Mouse (Mus musculus): Measurements from ENCODE around the gene Unc13d. TPM values are rescaled to one million over a fixed set of nuclear protein-coding genes. Genes with fewer than 3 reads are reported as not detected.
"Not testable (repeated sequence)": the region's sequence is repeated elsewhere in the genome, so short reads cannot be mapped to it uniquely, and the experiment has no call there.

Unc13d gene
- polyA plus RNA-seq (2011; ENCODE audit: insufficient read depth, insufficient read length, low read depth, missing spikeins), result 4.7 and 5.7 TPM in 2 replicates

DNA sequence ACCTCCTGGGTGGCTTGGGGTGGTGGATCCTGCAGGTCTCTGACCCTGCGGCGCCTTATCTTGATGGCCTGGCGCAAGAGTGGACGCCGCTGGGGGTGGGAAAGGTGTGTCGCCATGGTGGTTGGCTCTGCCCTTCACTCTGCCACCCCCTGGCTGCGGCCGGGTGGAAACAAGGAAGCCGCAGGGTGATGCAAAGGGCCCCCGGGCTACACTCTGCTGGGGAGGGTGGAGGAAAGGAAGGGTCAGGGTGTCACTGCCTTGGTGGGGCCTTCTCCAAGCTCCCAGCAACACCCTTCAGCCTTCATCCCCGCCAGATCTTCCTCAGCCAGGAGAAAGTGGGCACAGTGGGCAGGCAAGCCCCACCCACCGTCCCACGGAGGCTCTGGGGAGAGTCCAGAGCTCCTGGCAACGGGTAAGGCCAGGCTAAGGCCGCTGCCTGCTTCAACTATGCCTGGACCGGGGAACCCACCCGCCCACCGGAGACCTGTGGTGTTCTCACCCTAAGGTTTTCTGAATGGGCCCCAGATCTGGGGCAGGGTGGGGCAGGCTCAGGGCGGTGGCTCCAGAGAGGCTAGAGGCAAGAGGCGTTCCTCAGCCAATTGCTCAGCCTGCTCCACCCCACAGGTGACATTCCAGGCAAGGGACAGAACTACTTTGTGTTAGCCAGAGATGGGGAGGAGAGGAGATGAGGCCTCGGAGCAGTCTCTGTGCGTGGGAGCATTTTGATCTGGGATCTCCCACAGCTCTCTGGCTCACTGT lies at the start of gene Unc13d:
Gene Unc13d (minus strand): TSS at position 516 of the 759 bp plus-strand sequence.
- peak within 1 kb of the TSS; percentile 58 for H3K4me3 ChIP-seq (ENCODE audit: low read depth, low read length)
- H3K27me3 ChIP-seq (ENCODE audit: control insufficient read depth, insufficient read depth, low read length, poor library complexity, severe bottlenecking), result no peaks in the 10 kb centered on the region
- H3K4me1 ChIP-seq (ENCODE audit: control insufficient read depth, insufficient read depth, low read length), result no peaks in the 10 kb centered on the region
- no peaks in the 10 kb centered on the region for H3K9me3 ChIP-seq (replicated peaks; ENCODE audit: control insufficient read depth, insufficient read depth, low read length, poor library complexity, severe bottlenecking)
- peak within 1 kb of the TSS; percentile 76 for H3K27ac ChIP-seq (ENCODE audit: insufficient read depth, low read length)
- no peak for TF ChIP-seq POLR2A (IDR thresholded peaks at IDR 0.05; ENCODE audit: insufficient read depth, low read length)
- TF ChIP-seq CTCF (IDR thresholded peaks at IDR 0.05; ENCODE audit: low read depth, low read length), result no peak
- TF ChIP-seq EP300 (IDR thresholded peaks at IDR 0.05; ENCODE audit: insufficient read depth, low read depth, low read length), result no peak
- H3K9ac ChIP-seq (ENCODE audit: low read depth, poor library complexity, severe bottlenecking), result peak within 1 kb of the TSS; percentile 19
- peaks cover 31% of the 10 kb centered on the region for H3K36me3 ChIP-seq (ENCODE audit: control insufficient read depth, insufficient read depth, low read length, poor library complexity, severe bottlenecking)

DNA sequence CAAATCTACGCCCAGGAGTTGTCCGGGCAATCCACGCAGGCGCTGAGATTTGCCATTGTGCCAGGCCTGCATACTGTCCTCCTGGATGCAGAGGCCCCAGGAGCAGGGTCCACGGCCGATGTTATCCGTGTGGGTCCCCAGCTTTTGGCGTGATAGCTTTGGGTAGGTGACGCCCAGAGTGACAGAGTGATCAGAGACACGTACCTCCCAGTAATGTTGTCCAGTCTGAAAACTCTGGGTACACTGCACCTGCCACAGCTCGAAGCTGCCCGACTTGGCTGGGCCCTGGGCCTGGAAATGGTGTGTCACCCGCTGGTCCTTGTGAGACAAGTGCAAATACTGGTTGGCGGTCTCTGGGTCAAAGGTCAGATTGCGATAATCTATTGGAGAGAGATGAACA lies 48.5 kb upstream of the Unc13d start:
- no peak overlapping the region for H3K4me3 ChIP-seq (ENCODE audit: low read depth, low read length)
- no peaks in the 10 kb centered on the region for H3K36me3 ChIP-seq (ENCODE audit: control insufficient read depth, insufficient read depth, low read length, poor library complexity, severe bottlenecking)
- no peak overlapping the region for H3K27ac ChIP-seq (ENCODE audit: insufficient read depth, low read length)
- TF ChIP-seq EP300 (IDR thresholded peaks at IDR 0.05; ENCODE audit: insufficient read depth, low read depth, low read length) (no peak), POLR2A (IDR thresholded peaks at IDR 0.05; ENCODE audit: insufficient read depth, low read length) (no peak), CTCF (IDR thresholded peaks at IDR 0.05; ENCODE audit: low read depth, low read length) (no peak)
- no peaks in the 10 kb centered on the region for H3K27me3 ChIP-seq (ENCODE audit: control insufficient read depth, insufficient read depth, low read length, poor library complexity, severe bottlenecking)
- no peaks in the 10 kb centered on the region for H3K9me3 ChIP-seq (replicated peaks; ENCODE audit: control insufficient read depth, insufficient read depth, low read length, poor library complexity, severe bottlenecking)
- H3K4me1 ChIP-seq (ENCODE audit: control insufficient read depth, insufficient read depth, low read length), result peaks cover 3% of the 10 kb centered on the region
- no peak overlapping the region for H3K9ac ChIP-seq (ENCODE audit: low read depth, poor library complexity, severe bottlenecking)

DNA sequence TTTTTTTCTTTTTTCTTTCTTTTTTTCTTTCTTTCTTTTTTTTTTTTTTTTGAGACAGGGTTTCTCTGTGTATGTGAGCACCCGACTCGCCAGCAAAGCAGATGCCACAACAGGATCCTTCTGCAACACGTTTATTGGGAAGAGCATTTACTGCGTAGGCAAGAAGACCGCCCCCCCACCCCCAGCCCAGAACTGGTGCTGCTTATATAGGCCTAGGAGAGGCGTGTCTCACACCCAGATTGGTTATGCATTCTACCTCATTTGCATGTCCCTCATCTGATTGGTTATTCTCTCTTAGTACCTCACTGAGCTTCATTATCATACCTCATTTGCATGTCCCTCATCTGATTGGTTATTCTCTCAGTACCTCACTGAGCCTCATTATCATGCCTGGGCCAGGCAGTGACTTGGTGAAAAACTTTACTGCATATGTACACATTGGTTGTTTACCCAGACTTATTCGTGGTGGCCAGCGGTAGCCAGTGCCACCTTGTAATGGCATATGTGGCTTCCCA lies 44.0 kb upstream of the Unc13d start:
- H3K9ac ChIP-seq (ENCODE audit: low read depth, poor library complexity, severe bottlenecking); H3K9me3 ChIP-seq (replicated peaks; ENCODE audit: control insufficient read depth, insufficient read depth, low read length, poor library complexity, severe bottlenecking); H3K27me3 ChIP-seq (ENCODE audit: control insufficient read depth, insufficient read depth, low read length, poor library complexity, severe bottlenecking); H3K4me1 ChIP-seq (ENCODE audit: control insufficient read depth, insufficient read depth, low read length); H3K36me3 ChIP-seq (ENCODE audit: control insufficient read depth, insufficient read depth, low read length, poor library complexity, severe bottlenecking); H3K27ac ChIP-seq (ENCODE audit: insufficient read depth, low read length); H3K4me3 ChIP-seq (ENCODE audit: low read depth, low read length): not testable (repeated sequence)

DNA sequence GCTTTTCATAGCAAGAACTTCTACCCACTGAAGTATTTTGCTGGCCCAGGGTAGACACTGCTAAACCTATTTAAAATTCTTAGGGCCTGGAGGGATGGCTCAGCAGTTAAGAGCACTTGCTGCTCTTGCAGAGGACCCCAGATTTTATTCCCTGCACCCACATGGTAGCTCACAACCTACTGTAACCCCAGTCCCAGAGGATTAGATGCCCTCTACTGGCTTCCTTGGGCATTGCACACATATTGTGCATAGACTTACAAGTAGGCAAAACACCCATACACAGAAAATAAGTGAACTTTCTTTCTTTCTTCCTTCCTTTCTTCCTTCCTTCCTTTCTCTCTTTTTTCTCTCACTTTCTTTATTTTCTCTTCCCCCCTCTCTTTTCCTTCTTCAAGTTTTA lies 40.1 kb upstream of the Unc13d start:
- H3K4me3 ChIP-seq (ENCODE audit: low read depth, low read length), result no peak overlapping the region
- no peaks in the 10 kb centered on the region for H3K36me3 ChIP-seq (ENCODE audit: control insufficient read depth, insufficient read depth, low read length, poor library complexity, severe bottlenecking)
- peaks cover 3% of the 10 kb centered on the region for H3K4me1 ChIP-seq (ENCODE audit: control insufficient read depth, insufficient read depth, low read length)
- no peak overlapping the region for H3K27ac ChIP-seq (ENCODE audit: insufficient read depth, low read length)
- TF ChIP-seq POLR2A (IDR thresholded peaks at IDR 0.05; ENCODE audit: insufficient read depth, low read length) (no peak), CTCF (IDR thresholded peaks at IDR 0.05; ENCODE audit: low read depth, low read length) (peak; percentile 6)
- H3K9ac ChIP-seq (ENCODE audit: low read depth, poor library complexity, severe bottlenecking), result no peak overlapping the region
- no peaks in the 10 kb centered on the region for H3K9me3 ChIP-seq (replicated peaks; ENCODE audit: control insufficient read depth, insufficient read depth, low read length, poor library complexity, severe bottlenecking)
- H3K27me3 ChIP-seq (ENCODE audit: control insufficient read depth, insufficient read depth, low read length, poor library complexity, severe bottlenecking), result no peaks in the 10 kb centered on the region

DNA sequence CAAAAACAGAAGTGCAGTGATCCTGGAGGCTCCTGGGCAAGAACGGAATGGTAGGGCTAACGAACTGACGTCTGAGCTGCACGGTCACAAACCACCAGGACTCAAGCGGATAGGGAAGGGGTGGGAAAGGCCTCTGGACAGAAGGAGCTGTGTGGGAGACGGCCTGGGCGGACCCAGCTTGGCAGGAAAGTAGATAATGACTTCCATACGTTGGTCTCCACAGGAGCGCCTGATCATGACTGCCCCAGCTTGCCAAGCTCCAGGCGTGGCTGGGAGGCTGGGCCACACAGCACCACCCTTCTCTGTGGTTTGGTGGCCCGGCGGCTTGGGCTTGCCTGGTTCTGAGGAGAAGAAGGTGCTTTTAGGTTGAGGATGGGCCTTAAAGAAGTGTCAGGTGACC lies 39.5 kb upstream of the Unc13d start:
- Histone ChIP-seq H3K4me1 (ENCODE audit: control insufficient read depth, insufficient read depth, low read length) (peaks cover 3% of the 10 kb centered on the region), H3K27me3 (ENCODE audit: control insufficient read depth, insufficient read depth, low read length, poor library complexity, severe bottlenecking) (no peaks in the 10 kb centered on the region), H3K9ac (ENCODE audit: low read depth, poor library complexity, severe bottlenecking) (no peak overlapping the region), H3K9me3 (replicated peaks; ENCODE audit: control insufficient read depth, insufficient read depth, low read length, poor library complexity, severe bottlenecking) (no peaks in the 10 kb centered on the region), H3K36me3 (ENCODE audit: control insufficient read depth, insufficient read depth, low read length, poor library complexity, severe bottlenecking) (no peaks in the 10 kb centered on the region), H3K27ac (ENCODE audit: insufficient read depth, low read length) (no peak overlapping the region), H3K4me3 (ENCODE audit: low read depth, low read length) (no peak overlapping the region)
- TF ChIP-seq CTCF (IDR thresholded peaks at IDR 0.05; ENCODE audit: low read depth, low read length), result no peak
- TF ChIP-seq POLR2A (IDR thresholded peaks at IDR 0.05; ENCODE audit: insufficient read depth, low read length), result no peak
- TF ChIP-seq EP300 (IDR thresholded peaks at IDR 0.05; ENCODE audit: insufficient read depth, low read depth, low read length), result no peak

DNA sequence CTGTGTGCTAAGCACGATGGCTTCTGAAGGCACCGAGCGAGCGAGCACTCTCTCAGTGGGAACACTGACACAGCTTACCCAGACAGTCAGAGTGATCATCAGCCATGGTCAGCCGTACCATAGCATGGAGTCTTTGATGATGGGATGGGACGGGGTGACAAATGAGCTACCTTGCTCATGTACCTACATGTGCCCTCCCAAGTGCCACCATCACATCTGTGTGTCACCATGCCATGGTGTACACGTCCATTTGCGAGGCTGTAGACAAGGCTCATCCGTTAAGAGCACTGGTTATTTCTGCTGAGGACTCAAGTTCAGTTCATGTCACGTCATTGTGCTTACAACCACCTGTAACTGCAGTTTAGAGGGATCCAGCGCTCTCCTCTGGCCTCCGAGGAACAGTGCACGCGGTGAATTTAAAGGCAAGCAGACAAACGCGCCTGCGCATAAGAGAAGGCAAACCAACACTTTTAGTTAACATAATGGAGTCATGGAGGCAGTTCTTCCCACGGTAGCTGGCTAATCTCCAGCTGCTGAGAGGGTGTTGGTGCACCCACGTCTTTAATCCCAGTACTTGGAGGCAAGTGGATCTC lies 33.9 kb upstream of the Unc13d start:
- H3K9ac ChIP-seq (ENCODE audit: low read depth, poor library complexity, severe bottlenecking), result no peak overlapping the region
- no peaks in the 10 kb centered on the region for H3K9me3 ChIP-seq (replicated peaks; ENCODE audit: control insufficient read depth, insufficient read depth, low read length, poor library complexity, severe bottlenecking)
- H3K4me3 ChIP-seq (ENCODE audit: low read depth, low read length), result no peak overlapping the region
- peaks cover 3% of the 10 kb centered on the region for H3K4me1 ChIP-seq (ENCODE audit: control insufficient read depth, insufficient read depth, low read length)
- no peaks in the 10 kb centered on the region for H3K36me3 ChIP-seq (ENCODE audit: control insufficient read depth, insufficient read depth, low read length, poor library complexity, severe bottlenecking)
- peak; percentile 29 for TF ChIP-seq CTCF (IDR thresholded peaks at IDR 0.05; ENCODE audit: low read depth, low read length)
- no peak for TF ChIP-seq EP300 (IDR thresholded peaks at IDR 0.05; ENCODE audit: insufficient read depth, low read depth, low read length)
- no peak overlapping the region for H3K27ac ChIP-seq (ENCODE audit: insufficient read depth, low read length)
- peaks cover 11% of the 10 kb centered on the region for H3K27me3 ChIP-seq (ENCODE audit: control insufficient read depth, insufficient read depth, low read length, poor library complexity, severe bottlenecking)

Data from ES-Bruce4 (cell line).